Mouse (Mus musculus) c-Kit-positive CD71-negative TER-119-negative erythroid progenitor cells, embryonic 14.5 days (primary cell): ENCODE data around the gene Bmper.

Source experiments
- DNase-seq: peaks from one replicate; pipeline ENCODE4 v3.0.0-alpha.2; 2013; ENCODE audit warnings: low read depth

Gene Bmper

GRCm38 (mm10) chr9:23222841-23223548 is at the start of gene Bmper:
Bmper (plus strand) TSS chr9:23223076.
- DNase-seq = no peak

DNA sequence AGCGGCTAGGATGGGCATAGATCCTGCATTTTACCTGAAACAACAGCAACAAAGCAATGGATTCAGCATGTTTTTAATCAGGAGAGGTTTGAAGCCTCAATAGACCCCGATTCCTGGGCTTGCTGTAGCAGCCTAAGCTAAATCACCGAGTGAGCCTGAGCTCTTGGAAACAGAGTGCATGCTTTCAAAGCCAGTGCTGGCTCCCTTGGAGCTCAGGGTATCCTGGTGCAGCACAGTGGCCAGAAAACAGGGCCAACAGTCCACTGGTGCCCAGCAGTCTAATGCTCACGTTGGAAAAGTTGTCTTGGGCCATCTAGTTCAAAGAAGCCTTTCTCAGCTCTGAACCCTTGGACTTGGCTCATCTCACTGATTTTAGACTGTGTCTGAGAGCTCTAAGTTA is 45.4 kb upstream of the Bmper start:
- no peak for DNase-seq

GRCm38 (mm10) chr9:23187181-23187580 is 35.7 kb upstream of the Bmper start:
- DNase-seq = no peak

DNA sequence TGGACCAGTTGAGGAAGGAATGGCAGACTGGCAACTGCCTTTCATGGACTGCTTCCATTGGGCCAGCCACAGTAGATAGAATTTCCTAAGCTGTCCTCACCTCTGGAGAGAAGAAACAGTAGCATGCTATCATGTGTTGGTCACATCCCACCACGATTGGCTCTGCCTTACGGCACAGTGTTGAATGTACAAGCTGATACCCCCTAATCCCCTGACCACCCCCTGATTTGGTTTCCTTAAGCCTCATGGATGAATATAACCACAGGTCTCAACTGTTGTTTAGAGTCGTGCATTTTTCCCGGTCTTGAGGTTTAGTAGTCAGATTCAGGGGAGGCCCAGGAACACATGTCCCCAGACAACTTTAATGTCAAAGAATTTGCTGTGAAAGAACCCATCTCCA is 34.7 kb upstream of the Bmper start:
- DNase-seq = no peak

- no peak for DNase-seq
Measured at GRCm38 (mm10) chr9:23190950-23191349, 31.9 kb upstream of the Bmper start.

- DNase-seq = no peak
Measured at GRCm38 (mm10) chr9:23191431-23191830, 31.4 kb upstream of the Bmper start.

- no peak for DNase-seq
Measured at GRCm38 (mm10) chr9:23192567-23193331, 30.1 kb upstream of the Bmper start.

DNA sequence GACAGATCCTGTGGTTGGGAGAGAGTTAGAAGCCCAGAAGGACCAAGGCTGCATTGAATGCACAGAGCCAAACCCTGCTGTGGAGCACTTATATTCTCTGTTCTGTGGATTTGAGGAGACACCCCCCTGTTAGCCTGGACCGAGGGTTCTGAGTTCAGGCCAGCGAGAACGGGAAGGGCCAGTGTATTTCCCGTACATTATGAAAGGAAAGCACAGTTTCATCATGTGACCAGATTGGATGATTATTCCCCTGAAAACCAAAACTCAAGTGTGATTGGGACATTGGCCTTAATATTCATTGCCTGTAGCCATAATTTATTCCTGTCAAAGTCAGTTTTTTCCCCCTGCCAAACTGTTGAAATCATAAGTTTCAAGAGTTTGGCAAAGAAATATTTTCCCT is 23.9 kb upstream of the Bmper start:
- no peak for DNase-seq

- DNase-seq = no peak
Measured at GRCm38 (mm10) chr9:23199841-23200240, 23.0 kb upstream of the Bmper start.

DNA sequence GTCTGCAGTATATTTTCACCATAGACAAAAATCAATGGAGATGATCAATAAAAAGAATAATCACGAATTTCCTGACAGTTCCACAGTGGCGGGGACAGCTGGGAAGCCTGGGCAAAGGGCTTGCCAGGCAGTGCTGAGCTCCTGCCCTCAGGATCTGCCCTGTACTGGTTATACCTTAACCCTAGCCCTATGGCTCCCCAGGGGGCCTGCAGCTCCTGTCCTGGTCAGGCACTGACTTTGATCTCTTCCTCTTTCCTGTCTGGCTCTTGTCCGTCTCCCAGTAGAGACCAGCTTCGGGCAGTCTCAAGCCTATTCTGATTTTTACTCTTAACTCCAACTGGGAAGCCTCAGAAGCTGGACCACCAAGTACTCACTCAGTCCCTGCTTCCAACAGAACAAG is 22.0 kb upstream of the Bmper start:
- DNase-seq = no peak

DNA sequence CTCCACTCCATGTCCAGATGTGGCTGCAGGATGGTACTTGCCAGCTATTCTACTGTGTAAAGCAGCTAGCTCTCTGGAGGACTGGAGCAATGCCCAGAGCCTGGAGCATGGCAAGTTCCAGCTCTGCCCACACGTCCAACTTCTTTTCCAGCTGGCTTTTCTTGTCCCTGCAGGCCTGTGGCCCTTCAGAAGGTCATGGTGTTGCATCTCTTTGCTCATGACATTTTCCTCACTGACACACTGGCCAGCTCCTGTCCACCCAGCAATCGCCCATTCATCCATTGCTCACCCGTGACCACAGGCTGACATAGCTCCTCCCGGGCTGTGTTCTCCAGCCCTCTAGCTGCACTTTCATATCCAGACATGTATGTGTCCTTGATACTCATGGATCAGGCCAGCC is 20.4 kb upstream of the Bmper start:
- DNase-seq = no peak

DNA sequence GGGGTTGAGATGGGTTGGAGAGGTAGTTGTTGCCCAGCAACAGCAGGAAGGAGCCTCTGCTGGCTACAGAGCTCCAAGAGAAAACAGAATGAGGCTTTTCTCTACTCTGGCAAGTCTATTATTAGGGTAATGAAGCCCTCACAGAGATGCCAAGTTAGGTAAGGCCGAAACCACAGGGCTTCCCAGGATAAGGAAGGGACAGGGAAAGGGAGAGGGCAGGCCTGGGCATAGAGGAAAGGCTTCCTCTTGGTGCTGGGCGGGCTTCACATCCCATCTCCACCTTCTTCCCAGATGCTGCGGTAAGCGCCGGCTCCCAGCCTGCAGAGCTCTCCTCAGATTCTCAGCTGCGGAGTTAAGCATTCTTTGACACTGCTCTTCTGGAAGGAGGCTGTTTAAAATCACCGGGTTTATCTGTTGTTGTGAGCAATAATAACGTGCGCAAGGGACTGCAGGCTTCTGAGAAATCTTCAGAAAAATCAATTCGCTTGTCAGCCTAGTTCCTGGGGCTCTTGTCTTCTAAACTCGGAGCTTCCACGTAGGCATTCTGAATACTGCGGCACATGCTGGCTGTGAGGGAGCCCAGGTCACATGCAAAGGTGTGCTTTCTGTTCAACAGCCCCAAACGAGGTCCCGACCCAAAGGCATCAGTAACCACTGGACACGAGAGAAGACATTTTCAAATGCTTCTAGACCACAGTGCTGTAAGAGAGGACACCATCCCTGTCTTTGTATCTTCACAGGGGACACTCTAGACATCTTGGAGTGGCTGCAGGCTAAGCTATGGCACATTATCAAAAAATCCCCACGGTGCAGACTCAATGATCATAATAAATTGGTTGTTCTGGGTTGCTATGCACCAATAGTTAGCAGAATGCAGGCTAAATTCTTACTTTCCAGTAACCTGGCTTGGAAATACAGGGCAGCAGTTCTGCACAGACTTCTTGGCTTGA is 18.3 kb upstream of the Bmper start:
- no peak for DNase-seq

- DNase-seq = no peak
Measured at GRCm38 (mm10) chr9:23205304-23205703, 17.6 kb upstream of the Bmper start.

- no peak for DNase-seq
Measured at GRCm38 (mm10) chr9:23205757-23206156, 17.1 kb upstream of the Bmper start.

DNA sequence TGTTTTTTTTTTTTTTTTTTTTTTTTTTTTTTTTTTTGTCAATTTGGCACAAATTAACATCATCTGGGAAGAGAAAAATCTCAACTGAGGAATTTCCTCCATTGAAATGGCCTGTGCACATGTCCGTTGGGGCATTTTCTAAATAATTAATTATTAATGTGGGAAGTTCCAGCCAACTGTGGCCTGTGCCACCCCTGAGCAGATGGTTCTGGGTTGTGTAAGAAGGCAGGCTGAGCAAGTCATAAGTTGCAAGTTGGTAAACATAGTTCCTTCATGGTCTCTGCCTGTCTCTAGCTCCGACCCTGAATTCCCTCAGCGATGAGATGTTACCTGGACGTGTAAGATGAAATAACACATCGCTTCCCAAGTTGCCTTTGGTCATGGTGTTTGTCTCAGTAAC is 16.7 kb upstream of the Bmper start:
- DNase-seq = no peak

GRCm38 (mm10) chr9:23212303-23212702 is 10.6 kb upstream of the Bmper start:
- peak; percentile 46 for DNase-seq

- no peak for DNase-seq
Measured at GRCm38 (mm10) chr9:23219754-23220153, 3.1 kb upstream of the Bmper start.

DNA sequence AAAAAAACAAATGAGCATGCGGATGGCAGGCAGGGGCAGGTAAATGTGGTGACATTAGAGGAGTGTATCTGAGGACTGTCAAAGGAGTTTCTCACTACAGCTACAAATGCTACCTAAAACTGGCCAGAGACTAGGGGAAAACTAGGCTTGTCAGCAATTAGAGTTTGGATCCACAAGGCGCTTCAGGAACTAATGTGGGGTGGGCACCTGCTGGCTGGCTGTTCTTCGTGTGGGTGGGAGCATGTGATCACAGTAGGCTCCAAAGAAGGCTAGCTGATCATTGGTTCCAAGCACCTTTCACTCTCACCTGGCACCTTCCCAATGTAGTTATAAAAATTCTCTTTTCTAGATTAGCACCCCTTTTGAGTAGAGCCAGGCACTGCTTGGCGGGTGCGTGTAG is 900 bp upstream of the Bmper start:
- no peak for DNase-seq

DNA sequence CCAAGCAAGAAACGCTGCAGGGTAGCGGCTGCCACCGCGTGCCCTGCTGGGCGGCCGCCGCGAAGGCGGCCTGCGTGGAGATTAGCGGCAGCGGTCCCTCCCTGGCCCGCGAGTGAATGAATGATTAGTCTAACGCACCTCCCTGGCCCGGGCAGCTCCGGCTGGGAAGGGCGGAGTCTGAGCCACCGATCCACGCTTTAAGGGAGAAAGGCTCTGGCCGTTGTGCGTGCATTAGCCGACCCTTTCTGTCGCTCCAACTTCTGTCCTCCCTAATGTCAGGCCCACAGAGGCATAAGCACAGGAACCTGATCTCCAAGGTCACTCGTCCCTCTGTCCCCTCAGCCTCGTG is 410 bp upstream of the Bmper start:
- DNase-seq = no peak

DNA sequence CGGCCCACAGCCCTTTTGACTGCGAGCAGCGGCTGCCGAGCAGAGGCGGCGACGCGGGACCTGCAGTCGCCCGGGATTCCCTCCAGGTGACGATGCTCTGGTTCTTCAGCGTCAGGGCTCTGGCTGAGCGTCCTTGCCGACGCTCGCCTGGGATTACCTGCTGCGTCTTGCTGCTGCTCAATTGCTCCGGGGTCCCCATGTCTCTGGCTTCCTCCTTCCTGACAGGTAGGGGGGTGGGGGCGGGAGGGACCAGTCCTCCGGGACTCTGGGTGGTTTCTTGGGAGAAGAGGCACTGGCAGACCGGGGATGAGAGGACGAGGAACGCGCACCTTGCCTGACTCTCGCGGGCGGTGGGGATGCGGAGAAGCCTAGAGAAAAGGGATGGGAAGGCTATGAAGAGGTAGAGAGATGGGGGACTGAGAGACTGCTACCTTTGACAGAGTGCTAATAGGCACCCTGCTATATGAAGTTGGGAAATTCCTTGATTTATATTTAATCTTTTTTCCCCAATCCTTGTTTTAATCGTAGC is 737 bp downstream of the Bmper start:
- no peak for DNase-seq

- DNase-seq = no peak
Measured at GRCm38 (mm10) chr9:23233464-23234121, 10.7 kb downstream of the Bmper start.
